Mouse (Mus musculus) gastrocnemius, postnatal 10 days (tissue): ENCODE results near the gene Ltbp4. TPM values are rescaled to one million over a fixed set of nuclear protein-coding genes. Genes with fewer than 3 reads are reported as not detected.

Experiments used
- DNase-seq: peaks from one replicate; pipeline ENCODE4 v3.0.0; 2021; ENCODE audit warnings: mixed read lengths
- total RNA-seq, 2 experiments: library from RNA; stranded (reverse); gene quantifications; 2 replicates each; pipeline ENCODE4 v1.2.3; 2021

Gene Ltbp4
- total RNA-seq, 2 experiments from 2014 or later: 131 to 165 TPM

- no peak for DNase-seq
These were observed 79.7 kb downstream of the Ltbp4 start for GRCm38 (mm10) chr7:27257852-27258204.

DNA sequence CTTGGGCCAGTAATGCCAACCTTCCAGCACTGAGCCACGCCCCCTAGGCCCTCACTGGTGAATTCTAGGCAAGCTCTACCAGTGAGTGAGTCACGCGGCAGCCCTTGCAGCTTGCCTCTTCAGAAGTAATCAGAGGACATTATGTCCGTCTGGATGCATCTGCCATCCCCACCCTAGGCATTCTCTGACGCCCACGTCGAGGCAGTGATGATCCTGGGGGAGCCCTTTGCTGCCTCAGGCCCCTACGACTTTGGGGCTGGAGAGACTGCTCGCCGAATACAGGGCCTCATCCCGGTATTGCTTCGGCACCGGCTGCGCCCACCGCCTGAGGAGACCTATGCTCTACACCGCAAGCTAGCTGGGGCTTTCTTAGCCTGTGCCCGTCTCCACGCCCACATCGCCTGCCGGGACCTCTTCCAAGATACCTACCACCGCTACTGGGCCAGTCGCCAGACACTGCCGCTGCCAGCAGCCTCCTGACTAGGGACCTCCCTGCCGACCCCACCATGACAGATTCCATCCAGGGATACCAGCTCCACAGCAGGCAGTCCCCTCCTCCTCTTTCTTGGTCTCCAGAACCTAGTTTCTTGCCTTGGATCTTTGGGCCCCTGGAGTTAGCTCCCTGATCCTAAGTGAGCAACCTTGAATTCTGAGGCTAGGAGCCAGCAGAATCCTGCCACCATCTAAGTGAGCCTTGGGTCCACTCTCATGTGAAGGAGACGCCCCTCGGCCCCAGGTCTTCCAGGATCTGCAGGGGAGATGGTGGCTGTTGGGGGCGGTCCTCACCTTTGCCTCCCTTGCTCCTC is 80.2 kb downstream of the Ltbp4 start:
- DNase-seq: peak; percentile 55

DNA sequence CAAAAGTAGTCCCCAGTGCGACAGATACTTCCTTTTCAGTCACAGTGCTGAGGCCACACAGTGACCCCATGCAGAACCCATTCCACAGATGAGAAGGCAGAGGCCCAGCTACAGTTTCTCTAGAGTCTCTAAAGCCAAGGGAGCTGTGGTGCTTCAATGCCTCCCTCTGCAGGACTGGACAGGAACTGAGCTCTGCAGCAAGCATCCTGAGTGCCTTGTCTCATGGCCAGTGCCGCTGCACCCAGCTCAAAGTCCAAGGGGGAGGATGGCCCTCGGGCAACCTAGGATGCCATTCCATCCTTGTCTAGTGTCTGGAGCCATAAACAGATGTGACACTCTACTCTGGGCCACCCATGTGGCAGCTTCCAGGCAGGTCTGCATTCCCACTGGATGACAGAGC is 81.8 kb downstream of the Ltbp4 start:
- no peak for DNase-seq

Other genes with a start within 250 kb of the Ltbp4 start
- gene Cyp2f2, start 217.8 kb downstream of the Ltbp4 start, total RNA-seq: under 1 TPM in 1 of 2 experiments, not detected in 1; 0.28 TPM
- gene Cyp2t4, start 184.0 kb downstream of the Ltbp4 start, total RNA-seq: not detected
- 10 to 100 TPM; 83.9 to 91.4 TPM for gene Egln2, start 170.9 kb downstream of the Ltbp4 start, total RNA-seq
- 10 to 100 TPM; 22.7 to 25.2 TPM for gene Rab4b, start 158.8 kb downstream of the Ltbp4 start, total RNA-seq
- not detected for gene Gm21983, start 156.6 kb downstream of the Ltbp4 start, total RNA-seq
- not detected for gene Mia, start 156.5 kb downstream of the Ltbp4 start, total RNA-seq
- gene BC024978, start 141.9 kb downstream of the Ltbp4 start, total RNA-seq: 10 to 100 TPM in 1 of 2 experiments, 1 to 10 TPM in 1; 9.2 to 13.3 TPM
- gene Snrpa, start 141.4 kb downstream of the Ltbp4 start, total RNA-seq: 10 to 100 TPM; 38.8 to 42.1 TPM
- 1 to 10 TPM; 4.3 to 6.3 TPM for gene Itpkc, start 109.0 kb downstream of the Ltbp4 start, total RNA-seq
- 1 to 10 TPM; 4.2 to 6.4 TPM for gene Coq8b, start 104.7 kb downstream of the Ltbp4 start, total RNA-seq
- gene Numbl, start 79.3 kb downstream of the Ltbp4 start, total RNA-seq: 10 to 100 TPM; 14.7 to 17.0 TPM
- 1 to 10 TPM; 6.1 to 8.1 TPM for gene Shkbp1, start 18.3 kb upstream of the Ltbp4 start, total RNA-seq
- gene Gm20479, start 19.7 kb upstream of the Ltbp4 start, total RNA-seq: not detected
- under 1 TPM; 0.20 to 0.28 TPM for gene Sptbn4, start 110.0 kb upstream of the Ltbp4 start, total RNA-seq
- 10 to 100 TPM; 20.5 to 25.0 TPM for gene Blvrb, start 110.3 kb upstream of the Ltbp4 start, total RNA-seq
- 10 to 100 TPM in 1 of 2 experiments, 1 to 10 TPM in 1; 9.0 to 13.0 TPM for gene Sertad3, start 136.1 kb upstream of the Ltbp4 start, total RNA-seq
- gene Sertad1, start 149.2 kb upstream of the Ltbp4 start, total RNA-seq: 10 to 100 TPM; 10.6 to 14.4 TPM
- 10 to 100 TPM; 34.6 to 48.7 TPM for gene Prx, start 161.6 kb upstream of the Ltbp4 start, total RNA-seq
- under 1 TPM; 0.42 to 0.84 TPM for gene Hipk4, start 185.6 kb upstream of the Ltbp4 start, total RNA-seq
- 10 to 100 TPM; 27.2 to 37.9 TPM for gene Pld3, start 215.5 kb upstream of the Ltbp4 start, total RNA-seq
- 100 to 1,000 TPM; 106 to 110 TPM for gene 2310022A10Rik, start 215.5 kb upstream of the Ltbp4 start, total RNA-seq